Mouse (Mus musculus): ENCODE results near the gene Wdr24.
A peak's percentile ranks its signal among the peaks of the same experiment; 100 is the strongest.

Gene Wdr24

DNA sequence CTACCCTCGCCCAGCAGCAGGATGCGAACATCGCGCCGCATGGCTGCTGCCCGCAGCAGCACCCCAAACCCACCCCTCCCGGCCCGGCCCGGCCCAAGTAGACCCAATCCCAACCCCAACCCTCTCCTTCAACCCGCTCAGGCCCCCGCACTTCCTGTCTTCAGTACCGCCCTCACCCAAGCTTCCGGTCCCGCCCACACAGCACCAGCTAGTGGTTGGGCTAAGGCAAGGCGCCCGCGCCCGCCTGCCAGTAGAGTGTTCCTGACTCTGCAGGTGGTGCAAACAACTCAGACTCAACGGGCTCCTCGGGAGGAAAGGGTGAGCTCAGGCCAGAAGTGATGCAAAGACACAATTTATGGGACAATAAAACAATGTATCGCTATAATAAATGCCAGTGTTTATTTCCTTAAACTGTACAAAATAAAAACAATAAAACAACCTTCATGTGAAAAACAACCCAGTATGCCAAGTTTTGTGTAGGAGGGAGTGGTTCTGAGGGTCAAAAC lies 21.0 kb downstream of the Wdr24 start, which contains the start of gene Rhot2:
TSS of gene Rhot2 (minus strand) at position 456 of the 506 bp plus-strand sequence.
- DNase-seq (ENCODE audit: inconsistent age in 2 of 2, low spot score in 1 of 2), result peak; percentile 96 to 98

GRCm38 (mm10) chr17:25860229-25860628 lies 36.8 kb downstream of the Wdr24 start:
- peak in 1 of 2 experiments; percentile 36 for DNase-seq (ENCODE audit: inconsistent age in 2 of 2, low spot score in 1 of 2)

GRCm38 (mm10) chr17:25860832-25861703 lies 37.6 kb downstream of the Wdr24 start, which contains the start of gene Wdr90:
Gene Wdr90, minus strand, starts transcription at chr17:25861501.
- DNase-seq (ENCODE audit: inconsistent age in 2 of 2, low spot score in 1 of 2), result peak; percentile 94 to 97

- peak in 1 of 2 experiments; percentile 77 for DNase-seq (ENCODE audit: inconsistent age in 2 of 2, low spot score in 1 of 2)
Measured at GRCm38 (mm10) chr17:25861704-25862612, 38.5 kb downstream of the Wdr24 start.

- DNase-seq (ENCODE audit: inconsistent age in 2 of 2, low spot score in 1 of 2), result peak in 1 of 2 experiments; percentile 54
Measured at GRCm38 (mm10) chr17:25863681-25864080, 40.3 kb downstream of the Wdr24 start.

GRCm38 (mm10) chr17:25864311-25864710 lies 40.9 kb downstream of the Wdr24 start:
- DNase-seq (ENCODE audit: inconsistent age in 2 of 2, low spot score in 1 of 2), result peak; percentile 39 to 81

GRCm38 (mm10) chr17:25865288-25865687 lies 41.9 kb downstream of the Wdr24 start:
- peak; percentile 31 to 60 for DNase-seq (ENCODE audit: inconsistent age in 2 of 2, low spot score in 1 of 2)

DNA sequence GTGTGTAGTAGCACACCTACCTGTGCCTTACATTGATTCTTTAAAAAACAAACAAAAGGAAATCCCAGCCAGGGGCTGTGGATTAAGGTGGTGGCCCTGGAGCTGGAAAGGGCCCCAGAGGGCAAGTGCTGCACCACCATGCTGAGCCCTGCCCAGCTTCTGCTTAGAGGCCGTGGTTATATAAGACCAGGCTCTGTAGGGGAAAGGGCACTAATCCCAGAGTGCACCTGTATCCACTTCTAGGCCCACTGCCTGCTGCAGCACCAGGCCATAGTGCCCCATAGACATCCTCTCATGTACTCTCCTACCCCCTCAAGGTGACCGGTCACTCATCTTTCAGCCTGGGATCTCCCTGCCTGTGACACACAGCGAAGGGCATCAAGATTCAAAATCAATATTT lies 42.7 kb downstream of the Wdr24 start:
- peak in 1 of 2 experiments; percentile 76 for DNase-seq (ENCODE audit: inconsistent age in 2 of 2, low spot score in 1 of 2)

GRCm38 (mm10) chr17:25867509-25867835 lies 44.0 kb downstream of the Wdr24 start:
- no peak for DNase-seq (ENCODE audit: inconsistent age in 2 of 2, low spot score in 1 of 2)

- peak; percentile 89 to 96 for DNase-seq (ENCODE audit: inconsistent age in 2 of 2, low spot score in 1 of 2)
Measured at GRCm38 (mm10) chr17:25867836-25868600, 44.6 kb downstream of the Wdr24 start.

DNA sequence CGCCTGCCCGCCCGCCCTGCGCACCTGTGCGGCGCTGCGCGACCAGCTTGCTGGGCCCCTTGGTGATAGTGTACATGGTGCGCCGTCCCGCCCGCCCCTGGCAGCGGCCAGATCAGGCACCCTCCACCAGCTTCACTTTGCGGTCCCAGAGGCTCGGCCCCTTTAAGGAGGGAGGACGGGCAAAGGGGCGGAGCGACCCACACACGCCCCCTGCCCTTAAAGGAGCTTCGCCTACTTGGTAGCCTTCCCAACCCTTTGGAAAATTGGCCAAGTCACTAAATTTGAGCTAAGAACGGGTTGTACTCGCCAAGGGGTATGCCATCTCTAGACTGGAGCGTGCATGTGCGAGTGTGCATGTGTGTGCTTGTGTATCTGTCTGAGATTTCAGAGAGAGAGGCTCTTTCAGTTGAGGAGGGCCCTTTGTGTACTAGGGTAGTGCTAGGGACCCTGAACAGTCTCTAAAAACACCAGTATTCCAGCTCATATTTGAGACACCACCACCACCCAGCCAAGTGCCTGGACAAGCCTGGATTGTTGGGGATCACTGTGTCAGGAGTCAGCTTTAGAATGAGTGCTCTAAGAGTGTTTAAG lies 45.3 kb downstream of the Wdr24 start, which contains the start of gene Mcrip2:
TSS of gene Mcrip2 (minus strand) at position 164 of the 591 bp plus-strand sequence.
- DNase-seq (ENCODE audit: inconsistent age in 2 of 2, low spot score in 1 of 2), result peak; percentile 94 to 97

GRCm38 (mm10) chr17:25869498-25869897 lies 46.1 kb downstream of the Wdr24 start:
- peak in 1 of 2 experiments; percentile 57 for DNase-seq (ENCODE audit: inconsistent age in 2 of 2, low spot score in 1 of 2)

DNA sequence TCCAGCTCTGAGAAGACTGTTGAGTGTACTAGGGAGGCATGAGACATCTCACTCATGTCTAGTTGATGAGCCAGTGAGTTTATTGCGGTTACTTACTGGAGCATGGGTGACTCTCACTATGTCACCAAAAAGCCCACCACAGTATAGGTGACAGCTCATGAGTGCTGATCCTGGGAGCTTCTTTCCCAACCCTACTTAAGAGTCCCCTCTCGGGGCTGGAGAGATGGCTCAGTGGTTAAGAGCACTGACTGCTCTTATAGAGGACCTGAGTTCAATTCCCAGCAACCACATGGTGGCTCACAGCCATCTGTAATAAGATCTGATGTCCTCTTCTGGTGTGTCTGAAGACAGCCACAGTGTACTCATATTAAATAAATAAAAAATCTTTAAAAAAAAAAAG lies 46.5 kb downstream of the Wdr24 start:
- DNase-seq (ENCODE audit: inconsistent age in 2 of 2, low spot score in 1 of 2), result no peak

GRCm38 (mm10) chr17:25871566-25871965 lies 48.1 kb downstream of the Wdr24 start:
- DNase-seq (ENCODE audit: inconsistent age in 2 of 2, low spot score in 1 of 2), result peak; percentile 84 to 92

DNA sequence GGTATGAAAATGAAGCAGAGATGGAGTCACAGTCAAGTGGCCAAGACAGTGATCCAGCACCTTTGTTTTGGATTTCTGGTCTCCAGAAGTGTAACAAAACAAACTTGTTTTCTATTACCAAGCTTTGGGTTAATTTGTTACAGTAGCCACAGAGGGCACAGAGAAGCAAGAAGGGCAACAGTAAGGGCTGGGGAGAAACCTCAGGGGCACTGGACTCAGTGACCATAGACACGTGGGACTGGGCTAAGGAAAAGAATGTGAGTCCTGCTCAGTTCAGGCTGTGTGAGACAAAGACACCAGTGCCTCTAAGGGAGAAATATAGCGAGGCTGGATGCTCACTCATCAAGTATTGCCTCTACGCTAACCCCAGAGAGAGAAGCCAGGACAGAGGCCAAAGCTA lies 49.2 kb downstream of the Wdr24 start:
- DNase-seq (ENCODE audit: inconsistent age in 2 of 2, low spot score in 1 of 2), result no peak

DNA sequence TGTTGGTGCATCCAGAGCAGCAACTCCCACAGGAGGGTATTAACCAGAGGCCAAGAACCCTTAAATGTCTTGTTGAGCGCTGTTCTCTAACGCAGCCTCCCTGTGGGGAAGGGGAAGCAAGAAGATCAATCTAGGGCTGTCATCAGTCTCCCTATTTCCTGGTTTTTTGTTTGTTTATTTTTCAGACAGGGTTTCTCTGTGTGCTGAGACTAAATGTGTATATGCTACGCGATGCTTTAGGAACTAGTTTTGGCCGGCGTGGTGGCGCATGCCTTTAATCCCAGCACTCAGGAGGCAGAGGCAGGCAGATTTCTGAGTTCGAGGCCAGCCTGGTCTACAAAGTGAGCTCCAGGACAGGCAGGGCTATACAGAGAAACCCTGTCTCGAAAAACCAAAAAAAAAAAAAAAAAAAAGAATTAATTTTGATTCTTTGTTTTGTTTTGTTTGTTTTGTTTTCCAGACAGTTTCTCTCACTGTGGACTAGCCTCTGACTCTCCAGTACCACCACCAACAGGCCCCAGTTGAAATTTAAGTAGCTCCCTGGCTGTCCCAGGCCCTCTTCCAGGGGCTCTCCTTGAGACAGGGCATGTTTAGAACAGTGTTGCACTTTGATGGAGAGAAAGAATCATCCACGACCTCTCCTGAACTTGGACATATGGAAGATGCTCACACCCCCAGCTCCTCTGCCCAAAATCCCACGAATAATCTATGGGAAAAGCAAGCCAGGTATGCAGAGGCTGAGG lies 50.1 kb downstream of the Wdr24 start:
- no peak for DNase-seq (ENCODE audit: inconsistent age in 2 of 2, low spot score in 1 of 2)

DNA sequence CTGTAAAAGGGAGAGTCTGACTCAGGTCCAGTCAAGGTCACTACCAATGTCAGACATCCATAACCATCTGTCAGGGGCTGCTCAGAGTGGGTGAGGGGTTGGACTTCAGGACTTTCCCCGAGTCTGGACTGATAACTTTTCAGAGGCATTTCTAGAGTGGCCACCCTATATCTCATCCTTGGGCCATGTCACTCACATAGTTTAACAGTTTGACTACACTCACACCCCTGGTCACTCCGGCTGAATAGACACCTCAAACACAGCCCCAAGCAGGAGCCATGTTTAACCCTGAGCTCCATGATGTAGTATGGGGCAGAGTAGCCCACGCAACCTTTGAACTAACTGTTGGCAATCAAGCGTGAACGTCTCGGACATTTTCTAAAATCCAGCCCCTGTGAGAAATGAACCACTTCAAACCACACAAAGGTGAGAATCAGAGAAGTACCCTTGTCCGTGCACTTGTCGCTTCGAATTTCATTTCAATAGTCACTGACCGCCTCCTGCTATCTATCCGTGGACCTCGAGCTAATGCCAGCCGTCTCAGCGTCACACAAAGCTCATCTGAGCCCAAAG lies 50.8 kb downstream of the Wdr24 start:
- DNase-seq (ENCODE audit: inconsistent age in 2 of 2, low spot score in 1 of 2), result peak; percentile 74 to 90

- peak; percentile 89 to 99 for DNase-seq (ENCODE audit: inconsistent age in 2 of 2, low spot score in 1 of 2)
Measured at GRCm38 (mm10) chr17:25874721-25875170, 51.3 kb downstream of the Wdr24 start, which contains the start of gene Mettl26. Gene Mettl26, plus strand, starts transcription at chr17:25875074.
